Comparison of ENCODE assay signal across 23 mouse cellular contexts in the genomic region with DNA sequence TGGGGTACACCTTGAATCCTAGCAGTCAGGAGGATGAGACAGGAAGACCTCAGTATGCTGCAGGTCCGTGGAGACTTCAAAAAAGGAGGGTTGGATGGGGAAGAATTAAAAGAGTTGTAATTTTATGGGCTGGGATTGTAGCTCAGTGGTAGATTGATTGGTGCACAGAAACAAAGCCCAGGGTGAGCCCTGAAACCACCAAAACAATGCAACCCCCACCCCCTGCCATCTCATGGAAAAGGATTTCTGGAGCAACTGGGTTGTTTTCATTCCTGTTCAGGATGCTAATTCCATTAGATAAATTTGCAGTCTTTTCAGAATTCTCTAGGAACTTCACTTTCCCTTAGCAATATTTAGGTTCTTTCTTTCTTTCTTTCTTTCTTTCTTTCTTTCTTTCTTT. TPM values are rescaled to one million over a fixed set of nuclear protein-coding genes. Genes with fewer than 3 reads are reported as not detected.
DNase-seq lines count a peak whose midpoint lies in the region.
"Had no signal": no experiment of that assay in that cellular context is flagged by ENCODE, and none has a peak within 500 bp of the region (broad histone marks: within the 10 kb centered on the region; RNA-seq: fewer than 3 reads in every experiment).

No protein-coding gene starts in this region.

- peak; percentile 34 for DNase-seq in ES-CJ7 (ENCODE audit: low read depth, low spot score)
- peak; percentile 4 for DNase-seq in Muller cell, postnatal 12 days (ENCODE audit: inconsistent ontology term)
- DNase-seq in layer of hippocampus, adult 18-20 months (ENCODE audit: low spot score in 2 of 2) = no peak
- DNase-seq in adrenal gland, adult 2 months = no peak
- no peak for DNase-seq in kidney, adult 9 months
- DNase-seq: adrenal gland, postnatal 14 days; adrenal gland, postnatal 36 days; cerebellum, adult 11-12 months; cerebellum, adult 2 months; cerebellum, adult 9-10 months; cerebellum, postnatal 10 days; cerebellum, postnatal 25 days; forebrain, postnatal 0 days had no signal

RNA-seq across cellular contexts. Expression of gene Dppa4, which starts 0.7 kb away (rescaled TPM):
- not detected for total RNA-seq in layer of hippocampus, adult 18-20 months (2021)
- not detected for total RNA-seq in adrenal gland, adult 2 months (2021)
- not detected in 2 replicates for polyA plus RNA-seq in adrenal gland, adult 2 months (2012; rRNA removed)
- total RNA-seq: adrenal gland, adult 18-20 months; adrenal gland, postnatal 14 days; adrenal gland, postnatal 36 days; forebrain, postnatal 0 days had no signal
- polyA plus RNA-seq: activated CD4-positive, CD25-positive, alpha-beta regulatory T cell, adult 4 months; cerebellum, adult 2 months; cortical plate, adult 2 months; embryonic facial prominence, embryonic 10.5 days; embryonic facial prominence, embryonic 12.5 days; embryonic facial prominence, embryonic 14.5 days; forebrain, embryonic 11.5 days; forebrain, embryonic 13.5 days; forebrain, embryonic 15.5 days; forebrain, postnatal 0 days had no signal

RNA-seq across cellular contexts. Expression of gene Dppa2, which starts 20.9 kb away (rescaled TPM):
- not detected for total RNA-seq in layer of hippocampus, adult 18-20 months (2021)
- not detected for total RNA-seq in adrenal gland, adult 2 months (2021)
- polyA plus RNA-seq in adrenal gland, adult 2 months (2012; rRNA removed) = not detected in 2 replicates
- total RNA-seq: adrenal gland, adult 18-20 months; adrenal gland, postnatal 14 days; adrenal gland, postnatal 36 days; forebrain, postnatal 0 days had no signal
- polyA plus RNA-seq: activated CD4-positive, CD25-positive, alpha-beta regulatory T cell, adult 4 months; cortical plate, adult 2 months; embryonic facial prominence, embryonic 10.5 days; embryonic facial prominence, embryonic 12.5 days; embryonic facial prominence, embryonic 14.5 days; forebrain, embryonic 11.5 days; forebrain, embryonic 13.5 days; forebrain, embryonic 15.5 days; forebrain, postnatal 0 days; G1E had no signal

Comparison
In these comparisons a context has a peak if more than half of its experiments do, and no peak if none do; other contexts are left out.
1. DNase-seq: peak in ES-CJ7 (single experiment) and Muller cell, postnatal 12 days (single experiment); none in layer of hippocampus, adult 18-20 months (0 of 2), adrenal gland, adult 2 months (single experiment) and kidney, adult 9 months (single experiment).